Mouse (Mus musculus) midbrain, postnatal 0 days (tissue): ENCODE measurements at regions not wholly inside any gene's neighbourhood (a gene's known extent, or its start where the extent isn't known, plus 50 kb on each side); places are given as distances from the start of the nearest gene placed in this dataset. TPM values are rescaled to one million over a fixed set of nuclear protein-coding genes. Genes with fewer than 3 reads are reported as not detected.

Experiments
- ATAC-seq: fragments of 200-750 bp; cut with Nextera tagmentation; 2 replicates; pipeline ENCODE4 v1.8.0; 2017; ENCODE audit warnings: moderate number of reproducible peaks, mild to moderate bottlenecking, moderate TSS enrichment, moderate library complexity; ENCODE audit not compliant: low FRiP score
- DNase-seq: peaks from one replicate; pipeline ENCODE4 v3.0.0-alpha.2; 2015; ENCODE audit warnings: low spot score
- H3K27ac ChIP-seq: fragments of 300-500 bp; sonication (generic); 2 replicates; pipeline ENCODE4 v1.5.1; 2014; ENCODE audit warnings: low read depth, mild to moderate bottlenecking, low read length, mixed read lengths
- H3K27me3 ChIP-seq: fragments of 300-500 bp; sonication (generic); 2 replicates; pipeline ENCODE4 v1.6.1; 2014; ENCODE audit warnings: low read length, control low read depth, mixed read lengths; ENCODE audit not compliant: insufficient read depth
- H3K36me3 ChIP-seq: fragments of 300-500 bp; sonication (generic); 2 replicates; pipeline ENCODE4 v1.6.1; 2014; ENCODE audit warnings: low read length, control low read depth, mixed read lengths; ENCODE audit not compliant: insufficient read depth
- H3K4me1 ChIP-seq: fragments of 300-500 bp; sonication (generic); 2 replicates; pipeline ENCODE4 v1.6.1; 2014; ENCODE audit warnings: mild to moderate bottlenecking, control low read depth, antibody characterized with exemption, low read length, mixed read lengths; ENCODE audit not compliant: insufficient read depth
- H3K4me2 ChIP-seq: fragments of 300-500 bp; sonication (generic); 2 replicates; pipeline ENCODE4 v1.6.1; 2014; ENCODE audit warnings: low read depth, mild to moderate bottlenecking, low read length, mixed read lengths; ENCODE audit not compliant: poor library complexity, severe bottlenecking
- H3K4me3 ChIP-seq: fragments of 300-500 bp; sonication (generic); 2 replicates; pipeline ENCODE4 v1.5.1; 2014; ENCODE audit warnings: low read depth, mild to moderate bottlenecking, low read length, moderate library complexity
- H3K9ac ChIP-seq: fragments of 300-500 bp; sonication (generic); replicated peaks from 2 replicates; pipeline ENCODE4 v1.6.1; 2014; ENCODE audit warnings: mild to moderate bottlenecking, low read length, moderate library complexity, mixed read lengths; ENCODE audit not compliant: poor library complexity, severe bottlenecking
- H3K9me3 ChIP-seq: fragments of 300-500 bp; sonication (generic); 2 replicates; pipeline ENCODE4 v1.6.1; 2016; ENCODE audit warnings: low read length, control low read depth
- CTCF ChIP-seq: IDR thresholded peaks from 2 replicates; pipeline ENCODE4 v1.5.1; 2016; ENCODE audit warnings: antibody characterized with exemption, mild to moderate bottlenecking
- WGBS: fragments of 180-500 bp; shearing (Covaris S2); extraction: QIAGEN DNeasy Blood & Tissue Kit; methylation state at CpG from one replicate; pipeline ENCODE4 v1.1.7; 2014; 5-methylcytosine and 5-hydroxymethylcytosine counted together
- microRNA-seq: library from miRNA; unstranded; fragments of <30 nt; microRNA quantifications from one replicate; pipeline ENCODE4, GENCODE M21; 2016; ENCODE audit warnings: borderline number of aligned reads

- H3K4me2 ChIP-seq, result no peak overlapping the region
- no peak overlapping the region for H3K9ac ChIP-seq
- no peak overlapping the region for H3K27ac ChIP-seq
- no peak overlapping the region for H3K4me3 ChIP-seq
- ATAC-seq (peak; percentile 66), DNase-seq (no peak)
- no peaks in the 10 kb centered on the region for H3K36me3 ChIP-seq
- peaks cover 37% of the 10 kb centered on the region for H3K9me3 ChIP-seq
- TF ChIP-seq CTCF, result no peak
- no peaks in the 10 kb centered on the region for H3K4me1 ChIP-seq
- H3K27me3 ChIP-seq, result no peaks in the 10 kb centered on the region
- WGBS, result 66% methylated on average over 13 of the region's 13 CpGs
Measured at GRCm38 (mm10) chr4:3089567-3090377, 77.3 kb upstream of the Vmn1r2 start.

DNA sequence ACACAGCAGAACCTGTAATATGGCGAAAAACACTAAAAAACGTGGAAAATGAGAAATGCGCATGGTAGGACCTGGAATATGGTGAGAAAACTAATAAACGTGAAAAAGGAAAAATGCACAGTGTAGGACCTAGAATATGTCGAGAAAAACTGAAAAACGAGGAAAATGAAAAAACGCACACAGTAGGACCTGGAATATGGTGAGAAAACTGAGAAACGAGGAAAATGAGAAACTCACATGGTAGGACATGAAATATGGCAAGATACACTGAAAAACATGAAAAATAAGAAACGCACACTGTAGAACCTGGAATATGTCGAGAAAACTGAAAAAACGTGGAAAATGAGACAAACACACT lies 76.8 kb upstream of the Vmn1r2 start:
- TF ChIP-seq CTCF, result no peak
- ATAC-seq (peak; percentile 15; the same call in 1 of the 2 replicates), DNase-seq (no peak)
- H3K27ac ChIP-seq, result no peak overlapping the region
- no peaks in the 10 kb centered on the region for H3K36me3 ChIP-seq
- no peak overlapping the region for H3K9ac ChIP-seq
- H3K9me3 ChIP-seq, result peaks cover 31% of the 10 kb centered on the region
- WGBS, result 85% methylated on average over 11 of the region's 11 CpGs
- H3K4me3 ChIP-seq, result no peak overlapping the region
- H3K27me3 ChIP-seq, result no peaks in the 10 kb centered on the region
- H3K4me2 ChIP-seq, result no peak overlapping the region
- no peaks in the 10 kb centered on the region for H3K4me1 ChIP-seq

DNA sequence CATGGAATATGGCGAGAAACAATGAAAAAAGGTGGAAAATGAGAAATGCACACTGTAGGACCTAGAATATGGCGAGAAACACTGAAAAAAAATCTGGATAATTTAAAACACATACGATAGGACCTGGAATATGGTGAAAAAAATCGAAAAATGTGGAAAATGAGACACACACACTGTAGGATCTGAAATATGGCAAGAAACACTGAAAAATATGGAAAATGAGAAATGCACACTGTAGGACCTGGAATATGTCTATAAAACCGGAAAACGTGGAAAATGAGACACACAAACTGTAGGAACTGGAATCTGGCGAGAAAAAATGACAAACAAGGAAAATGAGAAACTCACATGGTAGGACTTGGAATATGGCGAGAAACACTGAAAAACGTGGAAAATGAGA lies 76.4 kb upstream of the Vmn1r2 start:
- DNase-seq (no peak), ATAC-seq (peak; percentile 70; the same call in 1 of the 2 replicates)

More for the DNA sequence above, 76.4 kb upstream of the Vmn1r2 start:
- Histone ChIP-seq H3K9ac (no peak overlapping the region), H3K36me3 (no peaks in the 10 kb centered on the region), H3K27ac (no peak overlapping the region), H3K4me1 (no peaks in the 10 kb centered on the region), H3K4me3 (no peak overlapping the region), H3K9me3 (peaks cover 27% of the 10 kb centered on the region), H3K27me3 (no peaks in the 10 kb centered on the region), H3K4me2 (no peak overlapping the region)
- no peak for TF ChIP-seq CTCF
- WGBS, result 77% methylated on average over 9 of the region's 9 CpGs

Small RNA genes lying in the stretch of these regions (microRNA-seq; reads per million reads assigned to microRNA genes)
- gene Gm27878, result not detected
